Mouse (Mus musculus) olfactory bulb, adult 2 months (tissue): Measurements from ENCODE around the gene Nfasc.

Source experiments
- CTCF ChIP-seq: fragments of 200-500 bp; IDR thresholded peaks from 2 replicates; pipeline ENCODE4 v1.5.1; 2012; ENCODE audit warnings: low read depth, mild to moderate bottlenecking, low read length, moderate library complexity; ENCODE audit not compliant: insufficient read depth
- POLR2A ChIP-seq: fragments of 200-500 bp; IDR thresholded peaks from 2 replicates; pipeline ENCODE4 v1.6.1; 2012; ENCODE audit warnings: mild to moderate bottlenecking, low read depth, low read length, moderate library complexity; ENCODE audit not compliant: insufficient read depth

DNA sequence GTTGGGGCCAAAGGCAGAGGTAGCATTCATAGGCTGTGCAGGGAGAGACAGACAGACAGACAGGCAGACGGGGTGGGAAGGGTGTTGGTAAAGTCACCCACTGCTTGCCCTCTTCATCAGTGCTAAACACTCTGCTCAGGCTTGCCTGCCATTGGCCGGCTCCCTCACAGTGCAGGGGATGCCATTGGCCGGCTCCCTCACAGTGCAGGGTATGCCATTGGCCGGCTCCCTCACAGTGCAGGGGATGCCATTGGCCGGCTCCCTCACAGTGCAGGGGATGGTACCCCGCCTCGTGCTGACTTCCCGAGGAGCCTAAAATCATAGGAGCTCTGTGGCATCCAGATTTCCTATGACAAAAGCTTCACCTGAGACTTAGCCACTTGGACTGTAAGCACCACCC, 139.4 kb downstream of the Nfasc start:
- TF ChIP-seq CTCF = no peak
- no peak for TF ChIP-seq POLR2A
